Mouse (Mus musculus): Measurements from ENCODE around the gene BC049762. TPM values are rescaled to one million over a fixed set of nuclear protein-coding genes. Genes with fewer than 3 reads are reported as not detected.

Gene BC049762
- total RNA-seq, 2 experiments from 2014 or later, result not detected

DNA sequence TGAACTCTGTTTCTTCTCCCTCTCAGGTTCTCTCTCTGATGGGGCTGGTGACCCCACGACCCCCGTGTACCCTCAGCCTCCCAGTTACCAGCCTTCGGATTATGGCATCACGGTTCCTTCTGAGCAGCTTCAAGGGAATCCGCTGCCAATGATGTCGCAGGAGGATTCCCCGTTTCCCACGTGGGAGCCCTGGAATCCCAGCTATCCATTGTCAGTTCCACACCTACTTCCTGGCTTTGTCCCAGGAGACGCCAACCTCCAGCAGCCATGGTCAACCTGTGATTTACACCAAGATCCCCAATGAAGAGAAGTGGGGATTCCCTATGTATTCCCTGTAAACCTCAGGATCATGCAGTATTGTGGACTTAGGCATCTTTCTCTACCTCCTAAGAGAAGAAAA, 28.2 kb downstream of the BC049762 start:
- no peak for DNase-seq (ENCODE audit: extremely low spot score in 1 of 2, low spot score in 2 of 2)
- intact Hi-C loops (cut with DNase I), result no loop called here

DNA sequence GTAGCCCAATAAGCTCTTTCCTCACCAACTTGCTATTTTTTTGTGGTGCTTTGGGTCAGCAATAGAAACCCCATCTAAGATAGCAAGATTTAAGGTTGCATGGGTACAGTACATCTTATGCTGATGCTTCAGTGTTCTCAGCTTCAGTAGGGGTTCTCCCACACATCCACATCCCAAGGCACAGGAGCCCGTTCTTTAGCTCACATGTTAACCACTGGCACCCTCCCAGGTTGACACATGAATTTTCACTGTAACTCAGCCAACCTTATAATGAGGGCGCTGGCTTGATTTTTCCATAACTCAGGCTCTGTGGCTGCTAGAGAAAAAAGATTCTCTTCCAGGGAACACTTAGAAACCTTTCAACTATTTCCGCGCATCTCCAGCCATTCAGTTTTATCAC, 35.7 kb downstream of the BC049762 start:
- intact Hi-C loops (cut with DNase I), result no loop called here
- DNase-seq (ENCODE audit: extremely low spot score in 1 of 2, low spot score in 2 of 2), result peak; percentile 23 to 40

DNA sequence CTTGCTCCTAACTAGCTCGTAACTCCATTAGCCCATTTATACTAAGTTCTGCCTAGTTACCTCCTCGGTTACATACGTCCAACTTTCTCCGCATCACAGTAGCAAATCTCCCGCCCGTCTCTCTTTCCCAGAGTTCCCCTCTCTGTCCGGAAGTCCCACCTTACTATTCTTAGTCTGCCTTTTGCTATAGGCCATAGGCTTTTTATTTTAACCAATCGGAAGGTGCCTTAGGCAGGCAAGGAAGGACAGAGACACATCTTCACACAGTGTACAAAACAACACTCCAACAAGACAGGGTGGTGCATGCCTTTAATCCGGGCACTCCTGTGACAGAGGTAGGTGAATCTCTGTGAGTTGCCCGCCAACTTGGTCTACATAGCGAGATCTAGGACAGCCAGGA, 42.5 kb downstream of the BC049762 start, which contains the start of gene Gm12569:
Gene Gm12569, plus strand, starts transcription at position 166 of the 400 bp plus-strand sequence.
- DNase-seq (ENCODE audit: extremely low spot score in 1 of 2, low spot score in 2 of 2), result no peak
- intact Hi-C loops (cut with DNase I), result no loop called here

DNA sequence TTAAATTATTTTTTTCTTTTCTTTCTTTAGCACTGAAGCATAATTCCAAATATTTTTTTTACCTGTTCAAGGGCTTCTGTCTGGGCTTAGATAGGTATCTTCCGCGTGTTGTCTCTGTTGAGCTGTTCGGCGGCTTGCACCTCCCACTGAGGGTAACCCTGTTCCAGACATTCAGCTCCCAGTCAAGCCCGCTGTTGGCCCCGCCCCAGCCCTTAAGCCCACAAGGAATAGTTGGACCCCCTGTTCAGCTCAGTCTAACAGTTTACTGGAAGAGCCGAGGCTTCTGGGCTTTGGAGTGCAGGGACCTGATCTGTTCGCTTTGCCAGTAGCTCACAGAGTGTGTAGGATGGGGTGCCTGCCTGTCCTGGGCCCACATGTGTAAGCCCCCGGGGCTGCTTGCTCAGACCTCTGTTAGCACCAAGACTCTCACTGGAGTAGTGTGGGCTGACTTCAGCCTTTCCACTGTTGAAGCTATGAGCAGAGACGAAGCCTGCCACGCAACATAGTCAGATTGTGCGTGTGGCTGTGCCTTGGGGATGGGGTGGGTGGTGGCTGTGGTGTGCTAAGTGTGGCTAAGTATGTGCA, 43.4 kb downstream of the BC049762 start:
- intact Hi-C loops (cut with DNase I), result loop anchor here (10.0 kb wide), 1 partner anchor 1085 kb away; no protein-coding TSS in a partner anchor

DNA sequence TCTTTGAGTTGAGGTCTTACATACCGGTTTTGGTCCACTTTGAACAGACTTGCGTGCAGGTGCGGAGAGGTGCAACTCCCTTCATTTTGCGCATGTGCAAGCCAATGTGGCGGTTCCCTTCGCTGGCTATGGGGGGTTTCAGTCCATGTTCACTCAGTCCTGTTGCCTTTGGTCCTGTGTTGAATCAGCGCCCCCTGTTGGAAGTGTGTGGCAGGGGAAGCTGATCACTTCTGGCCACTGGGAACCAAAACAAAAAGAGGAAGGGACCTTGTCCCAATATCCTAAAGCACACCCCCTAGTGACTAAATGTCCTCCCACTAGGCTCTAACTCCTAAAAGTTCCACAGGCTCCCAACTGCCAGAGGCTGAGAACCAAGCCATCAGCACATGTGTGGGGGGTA, 48.8 kb downstream of the BC049762 start:
- intact Hi-C loops (cut with DNase I), result loop anchor here (10.0 kb wide), 1 partner anchor 1091 kb away; no protein-coding TSS in a partner anchor
- no peak for DNase-seq (ENCODE audit: extremely low spot score in 1 of 2, low spot score in 2 of 2)

More for the DNA sequence above, 43.4 kb downstream of the BC049762 start:
- DNase-seq (ENCODE audit: extremely low spot score in 1 of 2, low spot score in 2 of 2), result no peak

DNA sequence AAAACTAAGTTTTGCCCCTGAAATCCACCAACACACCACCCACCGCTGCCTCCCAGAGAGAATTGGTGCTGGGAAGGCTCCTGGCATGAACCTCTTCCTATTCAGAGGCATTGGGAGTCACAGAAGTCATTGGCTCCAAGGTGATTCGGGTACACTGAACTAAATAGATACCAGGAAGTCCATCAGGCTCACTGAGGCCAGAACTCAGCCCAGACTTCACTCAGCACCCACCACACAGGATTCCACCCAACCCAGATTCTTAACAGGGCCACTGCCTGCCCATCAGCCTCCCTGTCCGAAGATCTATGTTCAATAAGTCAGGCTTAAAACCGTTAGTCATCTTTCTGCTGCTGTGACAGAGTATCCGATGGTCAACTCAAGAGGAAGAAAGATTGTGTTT, 51.4 kb downstream of the BC049762 start:
- DNase-seq (ENCODE audit: extremely low spot score in 1 of 2, low spot score in 2 of 2), result no peak
- intact Hi-C loops (cut with DNase I), result loop anchor here (10.0 kb wide), 1 partner anchor 1093 kb away; no protein-coding TSS in a partner anchor

DNA sequence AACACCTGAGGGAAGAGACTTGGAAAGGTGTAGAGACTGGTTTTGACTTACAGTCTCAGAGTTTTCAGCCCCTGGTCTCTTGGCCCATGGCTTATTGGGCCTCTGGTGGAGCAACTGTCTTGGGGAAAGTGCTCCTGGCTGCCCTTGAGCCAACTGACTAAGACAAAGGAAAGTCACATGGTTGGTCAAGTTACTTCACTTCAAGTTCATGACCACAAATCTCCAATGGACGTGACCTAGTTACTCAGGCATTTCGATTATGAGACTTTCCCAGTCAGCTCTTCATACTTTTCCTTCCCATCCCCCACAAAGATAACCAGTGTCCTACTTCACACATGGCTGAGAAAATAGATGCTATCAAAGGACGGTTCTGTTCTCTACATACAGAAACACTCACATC, 55.1 kb downstream of the BC049762 start:
- intact Hi-C loops (cut with DNase I), result no loop called here

More for the DNA sequence above, 55.1 kb downstream of the BC049762 start:
- no peak for DNase-seq (ENCODE audit: extremely low spot score in 1 of 2, low spot score in 2 of 2)

Other genes with a start within 250 kb of the BC049762 start
- gene Olfr54, start 248.8 kb downstream of the BC049762 start, total RNA-seq (2021), result not detected
- gene Olfr1375, start 214.9 kb downstream of the BC049762 start, total RNA-seq (2021), result not detected
- gene Zfp354a, start 203.8 kb downstream of the BC049762 start, total RNA-seq (2021), result 10 to 100 TPM in 1 of 2 experiments, 1 to 10 TPM in 1; 9.7 to 10.6 TPM
- gene Gm12569, start 42.6 kb downstream of the BC049762 start, total RNA-seq (2021), result not detected
- gene Clk4, start 1.3 kb downstream of the BC049762 start, total RNA-seq (2021), result 10 to 100 TPM; 90.7 to 99.4 TPM
- gene Col23a1, start 26.9 kb upstream of the BC049762 start, total RNA-seq (2021), result 10 to 100 TPM; 12.1 to 12.4 TPM

Measured in left cerebral cortex, postnatal 10 days (tissue).